Mouse (Mus musculus) ES-Bruce4 (cell line): ENCODE measurements at regions not wholly inside any gene's neighbourhood (a gene's known extent, or its start where the extent isn't known, plus 50 kb on each side); places are given as distances from the start of the nearest gene placed in this dataset.
"Not testable (repeated sequence)": the region's sequence is repeated elsewhere in the genome, so short reads cannot be mapped to it uniquely, and the experiment has no call there.

ENCODE experiments used
- H3K27ac ChIP-seq: 2 replicates; pipeline ENCODE4 v1.5.1; 2012; ENCODE audit warnings: low read length, inconsistent platforms; ENCODE audit not compliant: insufficient read depth
- H3K27me3 ChIP-seq: 2 replicates; pipeline ENCODE4 v1.6.1; 2012; ENCODE audit warnings: mild to moderate bottlenecking, low read length, inconsistent platforms; ENCODE audit not compliant: control insufficient read depth, poor library complexity, insufficient read depth, severe bottlenecking
- H3K36me3 ChIP-seq: 2 replicates; pipeline ENCODE4 v1.6.1; 2012; ENCODE audit warnings: inconsistent platforms, mild to moderate bottlenecking, low read length, moderate library complexity; ENCODE audit not compliant: control insufficient read depth, poor library complexity, insufficient read depth, severe bottlenecking
- H3K4me1 ChIP-seq: one replicate; pipeline ENCODE4 v1.8.1; 2011; ENCODE audit warnings: low read length; ENCODE audit not compliant: control insufficient read depth, insufficient read depth
- H3K4me3 ChIP-seq: 2 replicates; pipeline ENCODE4 v1.5.1; 2011; ENCODE audit warnings: low read depth, mild to moderate bottlenecking, low read length
- H3K9ac ChIP-seq: 2 replicates; pipeline ENCODE4 v1.6.1; 2012; ENCODE audit warnings: low read depth, mild to moderate bottlenecking, inconsistent platforms; ENCODE audit not compliant: poor library complexity, severe bottlenecking
- H3K9me3 ChIP-seq: replicated peaks from 2 replicates; pipeline ENCODE4 v1.6.1; 2012; ENCODE audit warnings: mild to moderate bottlenecking, low read length, inconsistent platforms; ENCODE audit not compliant: control insufficient read depth, poor library complexity, insufficient read depth, severe bottlenecking
- CTCF ChIP-seq: IDR thresholded peaks from one replicate; pipeline ENCODE4 v1.8.1; 2011; ENCODE audit warnings: low read depth, low read length
- EP300 ChIP-seq: IDR thresholded peaks from 2 replicates; pipeline ENCODE4 v1.6.1; 2011; ENCODE audit warnings: low read depth, low read length; ENCODE audit not compliant: insufficient read depth
- POLR2A ChIP-seq: IDR thresholded peaks from one replicate; pipeline ENCODE4 v1.8.1; 2011; ENCODE audit warnings: low read length; ENCODE audit not compliant: insufficient read depth

DNA sequence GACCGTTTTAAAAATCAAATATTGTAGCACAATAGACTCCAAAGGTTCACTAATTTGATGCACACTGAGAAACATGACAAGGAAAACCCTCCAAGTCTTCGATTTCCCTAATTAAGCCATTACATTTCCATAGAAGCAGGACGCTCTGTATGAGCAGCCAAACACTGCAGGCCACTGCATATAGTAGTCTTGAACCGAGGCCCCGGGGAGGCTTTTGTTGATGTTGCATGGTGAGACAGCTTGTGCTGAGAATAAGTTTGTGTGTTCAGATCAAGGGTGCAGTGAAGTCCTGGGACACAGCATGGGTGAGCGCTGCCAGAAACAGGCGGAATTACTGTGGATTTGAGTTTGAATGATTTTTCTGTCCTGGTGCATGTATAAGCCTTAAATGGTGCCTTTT lies 154.9 kb upstream of the Rtl1 start:
- Histone ChIP-seq H3K9ac (no peak overlapping the region), H3K9me3 (no peaks in the 10 kb centered on the region), H3K36me3 (no peaks in the 10 kb centered on the region), H3K4me1 (no peaks in the 10 kb centered on the region), H3K27me3 (no peaks in the 10 kb centered on the region), H3K27ac (no peak overlapping the region), H3K4me3 (no peak overlapping the region)
- TF ChIP-seq EP300 (no peak), CTCF (no peak), POLR2A (no peak)

- no peaks in the 10 kb centered on the region for H3K4me1 ChIP-seq
- H3K4me3 ChIP-seq = no peak overlapping the region
- no peak overlapping the region for H3K9ac ChIP-seq
- TF ChIP-seq EP300 = no peak
- TF ChIP-seq POLR2A = no peak
- no peak for TF ChIP-seq CTCF
- H3K9me3 ChIP-seq = no peaks in the 10 kb centered on the region
- no peaks in the 10 kb centered on the region for H3K27me3 ChIP-seq
- no peaks in the 10 kb centered on the region for H3K36me3 ChIP-seq
- no peak overlapping the region for H3K27ac ChIP-seq
Observed at GRCm38 (mm10) chr12:109764293-109764692, 164.2 kb upstream of the Rtl1 start.

DNA sequence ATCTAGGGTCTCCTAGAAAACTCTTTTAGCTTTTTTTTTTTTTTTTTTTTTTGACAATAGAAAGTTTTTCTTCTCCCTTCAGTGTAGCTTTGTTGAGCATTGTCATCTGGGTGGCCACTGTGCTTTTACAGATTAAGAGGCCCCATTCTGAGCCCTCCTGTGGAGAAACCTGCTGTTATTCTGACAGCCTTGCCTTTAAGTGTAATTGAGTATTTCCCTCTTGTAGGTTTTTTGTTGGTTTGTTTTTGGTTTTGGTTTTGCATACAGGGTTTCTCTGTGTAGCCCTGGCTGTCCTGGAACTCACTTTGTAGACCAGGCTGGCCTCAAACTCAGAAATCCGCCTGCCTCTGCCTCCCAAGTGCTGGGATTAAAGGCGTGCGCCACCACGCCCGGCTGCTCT lies 166.5 kb upstream of the Rtl1 start:
- not testable (repeated sequence) for H3K4me3 ChIP-seq, H3K36me3 ChIP-seq, H3K9ac ChIP-seq, H3K27me3 ChIP-seq, H3K4me1 ChIP-seq, H3K9me3 ChIP-seq, H3K27ac ChIP-seq

DNA sequence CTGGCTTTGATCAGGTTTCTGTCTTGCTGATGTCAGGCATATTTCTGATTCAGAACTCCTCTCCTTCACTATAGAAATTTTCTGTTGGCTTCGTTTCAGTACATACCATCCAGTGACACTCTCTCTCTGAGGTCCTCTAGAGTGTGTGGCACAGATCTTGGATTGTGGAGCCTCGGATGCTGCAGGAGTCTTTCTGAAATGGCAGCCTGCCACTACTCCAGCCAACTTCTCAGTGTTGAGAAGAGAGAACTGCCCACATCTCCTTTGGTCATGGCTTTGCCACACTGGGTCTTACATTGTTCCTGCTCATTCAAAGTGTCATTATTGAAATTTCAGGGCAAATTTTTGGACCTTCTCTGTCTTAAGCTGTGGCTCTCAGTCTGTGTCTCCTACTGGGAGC lies 172.4 kb upstream of the Rtl1 start:
- H3K27me3 ChIP-seq = no peaks in the 10 kb centered on the region
- no peak for TF ChIP-seq POLR2A
- no peak for TF ChIP-seq EP300
- no peak for TF ChIP-seq CTCF
- H3K9me3 ChIP-seq = no peaks in the 10 kb centered on the region
- no peaks in the 10 kb centered on the region for H3K4me1 ChIP-seq
- H3K9ac ChIP-seq = no peak overlapping the region
- H3K36me3 ChIP-seq = no peaks in the 10 kb centered on the region
- H3K4me3 ChIP-seq = no peak overlapping the region
- no peak overlapping the region for H3K27ac ChIP-seq

- H3K9ac ChIP-seq = no peak overlapping the region
- no peaks in the 10 kb centered on the region for H3K9me3 ChIP-seq
- no peaks in the 10 kb centered on the region for H3K27me3 ChIP-seq
- no peak overlapping the region for H3K27ac ChIP-seq
- H3K4me1 ChIP-seq = no peaks in the 10 kb centered on the region
- H3K36me3 ChIP-seq = no peaks in the 10 kb centered on the region
- TF ChIP-seq CTCF (no peak), EP300 (no peak), POLR2A (no peak)
- H3K4me3 ChIP-seq = no peak overlapping the region
Observed at GRCm38 (mm10) chr12:109773909-109774313, 173.8 kb upstream of the Rtl1 start.

- no peaks in the 10 kb centered on the region for H3K36me3 ChIP-seq
- no peak overlapping the region for H3K4me3 ChIP-seq
- H3K27me3 ChIP-seq = no peaks in the 10 kb centered on the region
- H3K9ac ChIP-seq = no peak overlapping the region
- TF ChIP-seq CTCF (no peak), POLR2A (no peak), EP300 (no peak)
- H3K4me1 ChIP-seq = no peaks in the 10 kb centered on the region
- no peak overlapping the region for H3K27ac ChIP-seq
- no peaks in the 10 kb centered on the region for H3K9me3 ChIP-seq
Observed at GRCm38 (mm10) chr12:109798846-109799245, 198.7 kb upstream of the Rtl1 start.

GRCm38 (mm10) chr12:109799395-109799794 lies 199.3 kb upstream of the Rtl1 start:
- TF ChIP-seq EP300 = no peak
- no peak for TF ChIP-seq CTCF
- no peak for TF ChIP-seq POLR2A
- no peak overlapping the region for H3K27ac ChIP-seq
- H3K27me3 ChIP-seq = no peaks in the 10 kb centered on the region
- no peak overlapping the region for H3K9ac ChIP-seq
- H3K4me3 ChIP-seq = no peak overlapping the region
- no peaks in the 10 kb centered on the region for H3K4me1 ChIP-seq
- H3K9me3 ChIP-seq = no peaks in the 10 kb centered on the region
- H3K36me3 ChIP-seq = no peaks in the 10 kb centered on the region
